Mouse (Mus musculus): Measurements from ENCODE around the gene Lypd6b. TPM values are rescaled to one million over a fixed set of nuclear protein-coding genes. Genes with fewer than 3 reads are reported as not detected.
A peak's percentile ranks its signal among the peaks of the same experiment; 100 is the strongest.

Lypd6b gene
- polyA plus RNA-seq, 1 experiment from 2014 or later, result 0.87 TPM

DNA sequence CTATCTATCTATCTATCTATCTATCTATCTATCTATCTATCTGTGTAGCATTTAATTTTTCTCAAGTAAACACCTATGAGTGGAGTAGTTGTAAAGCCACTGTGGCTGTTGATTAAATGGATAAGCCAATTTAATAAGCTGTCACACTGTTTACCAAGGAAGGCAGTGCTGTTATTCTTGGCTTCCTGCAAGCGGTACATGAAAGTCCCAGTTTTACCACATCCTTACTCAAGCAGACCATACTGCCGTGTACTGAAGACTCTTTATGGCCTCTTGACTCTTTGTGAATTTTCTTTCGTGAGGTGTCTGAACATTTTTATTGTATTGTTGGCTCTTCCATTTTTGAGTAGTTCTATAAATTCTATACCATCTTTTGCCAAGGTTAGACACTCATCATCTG lies 58.6 kb downstream of the Lypd6b start:
- no peak overlapping the region for H3K27ac ChIP-seq (ENCODE audit: low read depth, low read length)
- WGBS, result 92% methylated on average over 3 of the region's 3 CpGs
- H3K9ac ChIP-seq (ENCODE audit: low read length), result no peak overlapping the region
- no peak for ATAC-seq (ENCODE audit: low FRiP score)
- H3K4me2 ChIP-seq, result no peak overlapping the region
- 0 out of 2 replicates have a peak, but pooled peaks cover 5% of the 10 kb centered on the region for H3K4me1 ChIP-seq (ENCODE audit: control insufficient read depth, insufficient read depth, low read length)
- peak; percentile 59 for DNase-seq (ENCODE audit: low spot score, missing footprints)
- H3K9me3 ChIP-seq (ENCODE audit: control insufficient read depth, low read length), result no peaks in the 10 kb centered on the region
- H3K36me3 ChIP-seq (ENCODE audit: control insufficient read depth, insufficient read depth, low read length), result no peaks in the 10 kb centered on the region
- no peak overlapping the region for H3K4me3 ChIP-seq (ENCODE audit: low read depth, low read length)
- no peaks in the 10 kb centered on the region for H3K27me3 ChIP-seq (ENCODE audit: control insufficient read depth, insufficient read depth, low read length)

DNA sequence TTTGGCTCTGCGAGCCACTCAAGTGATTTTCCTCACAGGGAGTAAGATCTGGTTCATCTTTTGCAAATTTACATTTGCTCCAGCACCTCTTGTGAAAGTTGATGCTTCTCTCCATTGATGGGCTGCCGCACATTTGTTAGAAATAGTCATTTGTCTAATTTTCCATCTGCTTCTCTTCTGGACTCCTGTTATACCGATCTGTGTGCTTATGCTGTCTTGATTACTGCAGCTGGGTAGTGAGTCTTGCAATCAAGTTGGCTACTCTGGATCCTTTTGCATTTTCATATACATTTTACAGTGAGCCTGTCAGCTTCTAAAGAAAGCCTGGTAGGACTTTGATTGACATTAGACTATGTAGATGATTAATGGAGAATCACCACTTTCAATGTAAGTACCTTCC lies 59.4 kb downstream of the Lypd6b start:
- no peak for ATAC-seq (ENCODE audit: low FRiP score)
- peak; percentile 81 for DNase-seq (ENCODE audit: low spot score, missing footprints)
- H3K9me3 ChIP-seq (ENCODE audit: control insufficient read depth, low read length), result no peaks in the 10 kb centered on the region
- H3K9ac ChIP-seq (ENCODE audit: low read length), result no peak overlapping the region
- H3K27me3 ChIP-seq (ENCODE audit: control insufficient read depth, insufficient read depth, low read length), result no peaks in the 10 kb centered on the region
- no peak overlapping the region for H3K4me2 ChIP-seq
- no peaks in the 10 kb centered on the region for H3K36me3 ChIP-seq (ENCODE audit: control insufficient read depth, insufficient read depth, low read length)
- 92% methylated on average over 3 of the region's 3 CpGs for WGBS
- 0 out of 2 replicates have a peak, but pooled peaks cover 5% of the 10 kb centered on the region for H3K4me1 ChIP-seq (ENCODE audit: control insufficient read depth, insufficient read depth, low read length)
- H3K4me3 ChIP-seq (ENCODE audit: low read depth, low read length), result no peak overlapping the region
- H3K27ac ChIP-seq (ENCODE audit: low read depth, low read length), result no peak overlapping the region

DNA sequence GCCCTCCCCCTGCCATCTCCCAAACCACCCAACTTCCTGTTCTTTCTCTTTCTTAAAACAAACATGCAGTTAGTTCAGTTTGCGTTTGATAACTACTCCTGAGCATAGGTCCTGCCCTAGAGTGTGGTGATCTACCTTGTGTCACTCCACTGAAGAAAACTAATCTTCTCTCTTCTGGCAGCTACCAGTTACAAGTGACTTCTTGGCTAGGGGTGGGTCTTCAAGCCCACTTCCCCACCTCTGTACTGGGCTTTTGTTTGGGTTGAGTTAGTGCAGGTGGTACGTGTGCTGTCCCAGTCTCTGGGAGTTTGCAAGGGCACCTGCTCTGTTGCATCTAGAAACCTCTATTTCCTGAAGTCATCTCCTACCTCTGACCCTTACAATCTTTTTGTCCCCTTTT lies 60.3 kb downstream of the Lypd6b start:
- DNase-seq (ENCODE audit: low spot score, missing footprints) (peak; percentile 28), ATAC-seq (ENCODE audit: low FRiP score) (no peak)
- WGBS, result 82% methylated on average over 2 of the region's 2 CpGs
- 0 out of 2 replicates have a peak, but pooled peaks cover 5% of the 10 kb centered on the region for H3K4me1 ChIP-seq (ENCODE audit: control insufficient read depth, insufficient read depth, low read length)
- H3K9me3 ChIP-seq (ENCODE audit: control insufficient read depth, low read length), result no peaks in the 10 kb centered on the region
- no peak overlapping the region for H3K4me2 ChIP-seq
- H3K27ac ChIP-seq (ENCODE audit: low read depth, low read length), result no peak overlapping the region
- H3K9ac ChIP-seq (ENCODE audit: low read length), result no peak overlapping the region
- no peaks in the 10 kb centered on the region for H3K36me3 ChIP-seq (ENCODE audit: control insufficient read depth, insufficient read depth, low read length)
- no peaks in the 10 kb centered on the region for H3K27me3 ChIP-seq (ENCODE audit: control insufficient read depth, insufficient read depth, low read length)
- no peak overlapping the region for H3K4me3 ChIP-seq (ENCODE audit: low read depth, low read length)

DNA sequence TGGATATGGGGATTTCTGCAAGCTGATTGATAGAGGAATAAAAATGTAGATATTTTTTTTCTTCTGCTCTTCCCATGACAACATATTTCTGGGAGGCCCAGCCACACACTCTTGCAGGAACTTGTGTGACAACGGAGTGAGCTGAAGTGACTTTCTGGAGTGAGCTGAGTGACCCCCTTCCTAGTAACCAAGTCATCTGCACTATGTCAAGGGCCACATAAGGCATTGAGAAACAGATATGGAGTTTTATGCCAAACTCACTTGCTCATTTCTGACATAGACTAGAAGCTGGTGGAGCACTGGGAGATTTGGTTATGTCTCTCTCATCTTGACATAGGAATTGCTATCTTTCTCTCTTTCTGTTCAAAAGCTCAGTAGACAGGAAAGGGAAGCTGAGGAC lies 62.3 kb downstream of the Lypd6b start:
- 91% methylated on average over 1 of the region's 1 CpGs for WGBS
- H3K9me3 ChIP-seq (ENCODE audit: control insufficient read depth, low read length), result no peaks in the 10 kb centered on the region
- H3K9ac ChIP-seq (ENCODE audit: low read length), result no peak overlapping the region
- ATAC-seq (ENCODE audit: low FRiP score) (no peak), DNase-seq (ENCODE audit: low spot score, missing footprints) (peak; percentile 60)
- no peaks in the 10 kb centered on the region for H3K36me3 ChIP-seq (ENCODE audit: control insufficient read depth, insufficient read depth, low read length)
- 0 out of 2 replicates have a peak, but pooled peaks cover 5% of the 10 kb centered on the region for H3K4me1 ChIP-seq (ENCODE audit: control insufficient read depth, insufficient read depth, low read length)
- no peaks in the 10 kb centered on the region for H3K27me3 ChIP-seq (ENCODE audit: control insufficient read depth, insufficient read depth, low read length)
- H3K27ac ChIP-seq (ENCODE audit: low read depth, low read length), result no peak overlapping the region
- no peak overlapping the region for H3K4me3 ChIP-seq (ENCODE audit: low read depth, low read length)
- H3K4me2 ChIP-seq, result no peak overlapping the region

DNA sequence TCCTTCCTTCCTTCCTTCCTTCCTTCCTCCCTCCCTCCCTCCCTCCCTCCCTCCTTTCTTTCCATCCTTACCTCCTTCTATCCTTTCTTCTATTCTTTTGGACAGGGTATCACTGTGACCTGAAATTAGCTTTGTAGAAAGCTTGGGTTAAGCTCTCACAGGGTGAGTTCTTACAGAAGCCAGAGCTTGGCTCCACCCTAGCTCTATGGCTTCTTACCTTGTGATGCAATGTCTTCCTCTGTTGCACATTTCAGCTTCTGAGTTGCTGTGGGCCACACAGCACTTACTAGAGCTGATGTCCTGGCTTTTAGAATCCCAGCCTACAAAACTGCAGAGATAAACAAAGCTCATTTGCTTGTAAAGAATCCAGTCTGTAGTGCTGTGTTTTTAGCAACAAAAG lies 64.5 kb downstream of the Lypd6b start:
- Histone ChIP-seq H3K4me2 (no peak overlapping the region), H3K4me3 (ENCODE audit: low read depth, low read length) (no peak overlapping the region), H3K4me1 (ENCODE audit: control insufficient read depth, insufficient read depth, low read length) (no peaks in the 10 kb centered on the region), H3K9me3 (ENCODE audit: control insufficient read depth, low read length) (no peaks in the 10 kb centered on the region), H3K27ac (ENCODE audit: low read depth, low read length) (no peak overlapping the region), H3K27me3 (ENCODE audit: control insufficient read depth, insufficient read depth, low read length) (no peaks in the 10 kb centered on the region), H3K9ac (ENCODE audit: low read length) (no peak overlapping the region), H3K36me3 (ENCODE audit: control insufficient read depth, insufficient read depth, low read length) (no peaks in the 10 kb centered on the region)
- DNase-seq (ENCODE audit: low spot score, missing footprints), result peak; percentile 53
- no peak for ATAC-seq (ENCODE audit: low FRiP score)

DNA sequence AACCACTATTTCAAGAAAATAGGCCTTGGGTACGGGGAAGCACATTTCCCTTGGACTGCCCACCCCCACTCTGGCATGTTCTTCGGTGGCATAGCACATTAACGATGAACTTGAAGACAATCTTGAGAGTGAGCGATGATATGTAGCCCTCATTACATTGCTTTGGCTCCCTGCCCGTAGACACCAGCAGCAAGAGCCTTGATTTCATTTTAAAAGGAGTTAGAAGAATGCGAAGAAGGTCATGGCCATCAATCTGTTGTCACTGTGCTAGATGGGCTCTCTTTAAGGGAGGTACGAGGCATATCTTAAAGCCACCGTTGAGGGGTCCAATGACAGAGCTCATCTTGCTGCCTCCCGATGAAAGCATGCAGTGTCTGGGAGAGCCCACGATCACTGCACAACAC lies 68.7 kb downstream of the Lypd6b start:
- H3K36me3 ChIP-seq (ENCODE audit: control insufficient read depth, insufficient read depth, low read length), result no peaks in the 10 kb centered on the region
- H3K9me3 ChIP-seq (ENCODE audit: control insufficient read depth, low read length), result no peaks in the 10 kb centered on the region
- ATAC-seq (ENCODE audit: low FRiP score) (no peak), DNase-seq (ENCODE audit: low spot score, missing footprints) (no peak)
- no peak overlapping the region for H3K27ac ChIP-seq (ENCODE audit: low read depth, low read length)
- no peaks in the 10 kb centered on the region for H3K27me3 ChIP-seq (ENCODE audit: control insufficient read depth, insufficient read depth, low read length)
- H3K4me3 ChIP-seq (ENCODE audit: low read depth, low read length), result no peak overlapping the region
- WGBS, result 90% methylated on average over 10 of the region's 10 CpGs
- H3K4me1 ChIP-seq (ENCODE audit: control insufficient read depth, insufficient read depth, low read length), result no peaks in the 10 kb centered on the region
- no peak overlapping the region for H3K4me2 ChIP-seq
- H3K9ac ChIP-seq (ENCODE audit: low read length), result no peak overlapping the region

DNA sequence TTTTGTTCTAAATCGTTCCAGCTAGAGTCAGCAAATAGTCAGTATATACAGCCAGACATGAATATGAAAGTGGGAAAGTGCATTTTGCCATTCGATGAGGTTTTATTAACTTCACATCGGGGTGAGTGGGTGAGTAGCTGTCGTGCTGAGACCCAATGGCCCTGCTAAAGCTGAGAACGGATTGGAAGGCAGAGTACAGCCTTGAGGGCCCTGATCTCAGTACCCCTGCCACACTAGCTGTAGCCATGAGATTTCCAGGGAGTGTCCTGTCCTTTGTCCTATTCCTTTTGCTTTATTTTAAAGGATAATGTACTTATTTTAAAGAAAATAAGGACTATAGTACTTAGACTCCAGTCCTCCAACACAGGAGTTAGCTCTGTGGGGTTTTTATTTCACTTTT lies 69.1 kb downstream of the Lypd6b start:
- no peaks in the 10 kb centered on the region for H3K27me3 ChIP-seq (ENCODE audit: control insufficient read depth, insufficient read depth, low read length)
- WGBS, result 72% methylated on average over 5 of the region's 5 CpGs
- no peaks in the 10 kb centered on the region for H3K36me3 ChIP-seq (ENCODE audit: control insufficient read depth, insufficient read depth, low read length)
- ATAC-seq (ENCODE audit: low FRiP score) (no peak), DNase-seq (ENCODE audit: low spot score, missing footprints) (no peak)
- H3K9me3 ChIP-seq (ENCODE audit: control insufficient read depth, low read length), result no peaks in the 10 kb centered on the region
- H3K9ac ChIP-seq (ENCODE audit: low read length), result no peak overlapping the region
- H3K4me2 ChIP-seq, result no peak overlapping the region
- no peak overlapping the region for H3K4me3 ChIP-seq (ENCODE audit: low read depth, low read length)
- H3K4me1 ChIP-seq (ENCODE audit: control insufficient read depth, insufficient read depth, low read length), result no peaks in the 10 kb centered on the region
- H3K27ac ChIP-seq (ENCODE audit: low read depth, low read length), result no peak overlapping the region

DNA sequence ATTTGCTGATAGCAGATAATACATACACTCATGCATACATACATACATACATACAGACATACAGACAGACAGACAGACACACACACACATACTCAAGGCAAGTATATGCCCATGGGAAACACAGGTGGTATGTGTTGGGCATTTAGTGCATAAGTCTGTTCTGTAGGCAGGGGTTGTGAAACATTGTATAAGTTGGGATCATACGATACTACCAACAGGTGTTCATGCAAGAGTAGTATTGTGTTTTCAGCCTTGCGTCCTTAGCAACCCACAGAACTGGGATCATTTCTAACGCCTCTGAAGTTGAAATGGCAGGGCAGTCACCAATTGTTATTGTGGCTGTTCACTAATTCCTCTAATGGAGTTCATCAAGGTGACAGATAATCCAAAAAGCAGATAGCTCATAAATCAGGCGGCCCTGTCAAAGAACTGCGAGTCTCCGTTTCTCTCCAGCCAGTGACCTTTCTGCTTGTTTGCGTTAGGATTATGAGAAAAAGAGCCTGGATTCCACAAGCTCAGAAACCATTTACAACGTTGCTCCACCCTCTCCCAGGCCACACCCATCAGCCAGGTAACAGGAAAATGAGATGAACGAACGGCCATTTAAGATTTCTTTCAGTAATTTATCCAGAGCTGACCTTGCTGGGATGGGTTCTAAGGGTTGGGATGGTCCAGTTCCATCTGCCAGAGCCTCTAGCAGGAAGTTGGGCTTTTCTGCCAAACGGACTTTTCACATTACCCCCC lies 72.9 kb downstream of the Lypd6b start:
- Histone ChIP-seq H3K4me1 (ENCODE audit: control insufficient read depth, insufficient read depth, low read length) (no peaks in the 10 kb centered on the region), H3K4me2 (no peak overlapping the region), H3K36me3 (ENCODE audit: control insufficient read depth, insufficient read depth, low read length) (no peaks in the 10 kb centered on the region), H3K9me3 (ENCODE audit: control insufficient read depth, low read length) (no peaks in the 10 kb centered on the region), H3K27me3 (ENCODE audit: control insufficient read depth, insufficient read depth, low read length) (no peaks in the 10 kb centered on the region), H3K27ac (ENCODE audit: low read depth, low read length) (no peak overlapping the region), H3K4me3 (ENCODE audit: low read depth, low read length) (no peak overlapping the region), H3K9ac (ENCODE audit: low read length) (no peak overlapping the region)
- WGBS, result 51% methylated on average over 11 of the region's 11 CpGs
- ATAC-seq (ENCODE audit: low FRiP score) (no peak), DNase-seq (ENCODE audit: low spot score, missing footprints) (no peak)

DNA sequence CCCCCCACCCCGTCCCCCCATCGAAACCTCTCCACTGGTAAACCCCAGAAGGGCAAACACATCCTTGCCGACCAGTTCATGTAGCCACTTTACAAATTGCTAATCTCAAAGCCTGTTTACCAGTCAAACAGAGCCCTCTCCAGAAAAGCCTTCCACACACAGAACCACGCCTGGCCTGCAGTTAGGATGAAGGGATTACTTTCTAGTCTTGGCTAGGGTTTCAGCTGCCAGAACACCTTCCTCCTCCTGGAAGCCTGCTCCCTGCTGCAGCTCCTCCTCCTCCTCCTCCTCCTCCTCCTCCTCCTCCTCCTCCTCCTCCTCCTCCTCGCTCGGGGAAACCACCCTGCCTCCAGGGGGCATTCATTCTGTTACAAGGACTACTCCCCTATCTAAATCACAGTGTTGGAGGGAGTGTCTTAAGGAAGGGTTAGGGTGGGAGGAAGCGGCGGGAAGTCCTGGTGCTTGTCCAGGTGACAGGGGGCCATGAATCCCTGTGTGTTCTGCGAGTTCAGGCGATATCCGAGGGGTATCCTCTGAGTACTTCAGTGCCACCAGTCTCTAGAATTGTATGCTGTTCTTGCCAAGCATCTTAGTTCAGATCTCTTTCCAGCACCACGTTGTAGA lies 73.6 kb downstream of the Lypd6b start:
- H3K4me3 ChIP-seq (ENCODE audit: low read depth, low read length), result no peak overlapping the region
- no peaks in the 10 kb centered on the region for H3K27me3 ChIP-seq (ENCODE audit: control insufficient read depth, insufficient read depth, low read length)
- H3K4me1 ChIP-seq (ENCODE audit: control insufficient read depth, insufficient read depth, low read length), result no peaks in the 10 kb centered on the region
- ATAC-seq (ENCODE audit: low FRiP score) (no peak), DNase-seq (ENCODE audit: low spot score, missing footprints) (no peak)
- 31% methylated on average over 10 of the region's 12 CpGs for WGBS
- H3K9ac ChIP-seq (ENCODE audit: low read length), result no peak overlapping the region
- no peaks in the 10 kb centered on the region for H3K9me3 ChIP-seq (ENCODE audit: control insufficient read depth, low read length)
- no peak overlapping the region for H3K4me2 ChIP-seq
- no peak overlapping the region for H3K27ac ChIP-seq (ENCODE audit: low read depth, low read length)
- H3K36me3 ChIP-seq (ENCODE audit: control insufficient read depth, insufficient read depth, low read length), result no peaks in the 10 kb centered on the region

Measured in midbrain, embryonic 11.5 days (tissue).